Mouse (Mus musculus) cerebellum, adult 2 months (tissue): ENCODE measurements around the gene Defb10.
"Not testable (repeated sequence)": the region's sequence is repeated elsewhere in the genome, so short reads cannot be mapped to it uniquely, and the experiment has no call there.

Source experiments
- CTCF ChIP-seq: fragments of 200-500 bp; IDR thresholded peaks from 2 replicates; pipeline ENCODE4 v1.5.1; 2011; ENCODE audit warnings: low read depth, mild to moderate bottlenecking, control low read depth, low read length, moderate library complexity, borderline replicate concordance; ENCODE audit not compliant: insufficient read depth
- POLR2A ChIP-seq: fragments of 200-500 bp; IDR thresholded peaks from 2 replicates; pipeline ENCODE4 v1.6.1; 2011; ENCODE audit warnings: low read length, control low read depth, borderline replicate concordance; ENCODE audit not compliant: insufficient read depth

- TF ChIP-seq CTCF, POLR2A: not testable (repeated sequence)
These were observed 47.6 kb downstream of the Defb10 start, which contains the start of gene Defb11 for GRCm38 (mm10) chr8:21906290-21906689.
